ENCODE assay signal across 24 mouse cellular contexts in the genomic region with DNA sequence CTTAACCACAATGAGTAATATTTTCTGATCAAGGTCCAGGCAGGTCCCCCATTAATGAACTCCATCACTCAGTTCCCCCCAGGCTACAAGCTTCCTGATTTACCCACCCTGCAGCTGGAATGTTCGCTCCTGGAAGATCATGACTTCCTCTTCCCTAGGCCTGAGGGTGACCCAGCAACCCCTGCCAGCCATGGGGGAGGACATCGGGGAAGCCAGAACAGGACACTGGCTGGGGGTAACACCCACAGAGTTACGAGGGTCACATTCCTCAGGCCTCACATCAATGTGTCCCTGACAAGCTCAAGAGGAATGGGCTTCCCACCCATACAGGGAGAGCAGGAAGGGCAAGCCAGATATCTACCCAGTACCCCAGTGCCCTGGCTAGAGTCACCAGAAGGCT. TPM values are rescaled to one million over a fixed set of nuclear protein-coding genes. Genes with fewer than 3 reads are reported as not detected.
"Had no signal": no experiment of that assay in that cellular context is flagged by ENCODE, and none has a peak within 500 bp of the region (broad histone marks: within the 10 kb centered on the region; RNA-seq: fewer than 3 reads in every experiment).

No protein-coding gene starts in this region.

- H3K36me3 ChIP-seq: limb, embryonic 15.5 days; liver, embryonic 13.5 days; midbrain, embryonic 10.5 days; midbrain, embryonic 13.5 days; neural tube, embryonic 13.5 days; stomach, embryonic 15.5 days had no signal

- H3K4me1 ChIP-seq: limb, embryonic 15.5 days; midbrain, embryonic 10.5 days; midbrain, embryonic 13.5 days; neural tube, embryonic 13.5 days; stomach, embryonic 15.5 days had no signal

- ATAC-seq: intestine, embryonic 16.5 days; midbrain, embryonic 13.5 days; midbrain, embryonic 16.5 days had no signal

- H3K9me3 ChIP-seq: limb, embryonic 15.5 days; liver, embryonic 13.5 days; megakaryocyte, embryonic 14.5 days; midbrain, embryonic 10.5 days; midbrain, embryonic 13.5 days; neural tube, embryonic 13.5 days; stomach, embryonic 15.5 days had no signal

- DNase-seq: kidney, adult 18-20 months; layer of hippocampus, postnatal 36 days; left cerebral cortex, postnatal 4 days; liver, embryonic 13.5 days; lung, adult 2 months; lung, postnatal 36 days; retina, postnatal 1 day; right cerebral cortex, postnatal 25 days; spleen, adult 18-20 months; thymus, adult 18-20 months; thymus, postnatal 36 days had no signal

- H3K9ac ChIP-seq: limb, embryonic 15.5 days; midbrain, embryonic 13.5 days; neural tube, embryonic 13.5 days; stomach, embryonic 15.5 days had no signal

- H3K27ac ChIP-seq: kidney, postnatal 0 days; left cerebral cortex, adult 2 months; limb, embryonic 15.5 days; liver, embryonic 13.5 days; midbrain, embryonic 10.5 days; midbrain, embryonic 13.5 days; neural tube, embryonic 13.5 days; stomach, embryonic 15.5 days had no signal

- H3K4me3 ChIP-seq: left cerebral cortex, adult 2 months; limb, embryonic 15.5 days; liver, embryonic 13.5 days; megakaryocyte, embryonic 14.5 days; midbrain, embryonic 10.5 days; midbrain, embryonic 13.5 days; myocyte; neural tube, embryonic 13.5 days; stomach, embryonic 15.5 days had no signal

- H3K4me2 ChIP-seq: limb, embryonic 15.5 days; liver, embryonic 13.5 days; midbrain, embryonic 13.5 days; neural tube, embryonic 13.5 days; stomach, embryonic 15.5 days had no signal

RNA-seq across cellular contexts. Expression of a gene that starts 13.2 kb away (rescaled TPM):
- total RNA-seq: monocyte, adult 5-6 weeks; neutrophil, adult 5-6 weeks had no signal
- polyA plus RNA-seq: midbrain, embryonic 10.5 days; midbrain, embryonic 13.5 days had no signal
